Mouse (Mus musculus) stomach, postnatal 0 days (tissue): ENCODE measurements at regions not wholly inside any gene's neighbourhood (a gene's known extent, or its start where the extent isn't known, plus 50 kb on each side); places are given as distances from the start of the nearest gene placed in this dataset.

ENCODE experiments used
- CTCF ChIP-seq: IDR thresholded peaks from 2 replicates; pipeline ENCODE4 v1.5.1; 2016; ENCODE audit warnings: antibody characterized with exemption, low read depth, mild to moderate bottlenecking, moderate library complexity
- EP300 ChIP-seq: optimal IDR thresholded peaks from 2 replicates; pipeline ENCODE3; 2016; ENCODE audit warnings: antibody characterized with exemption

- TF ChIP-seq EP300 (no peak), CTCF (no peak)
Measured at GRCm38 (mm10) chrX:12375796-12376195, 211.8 kb upstream of the Atp6ap2 start.
